Mouse (Mus musculus) spleen, adult 2 months (tissue): ENCODE measurements around the gene Polr2a.

Experiments
- CTCF ChIP-seq: fragments of 200-500 bp; IDR thresholded peaks from 2 replicates; pipeline ENCODE4 v1.5.1; 2011; ENCODE audit warnings: mild to moderate bottlenecking, inconsistent platforms; ENCODE audit not compliant: insufficient read depth, insufficient read length, insufficient replicate concordance; ENCODE audit errors: extremely low read depth
- POLR2A ChIP-seq: fragments of 200-500 bp; IDR thresholded peaks from 2 replicates; pipeline ENCODE4 v1.6.1; 2011; ENCODE audit warnings: low read depth, low read length, inconsistent platforms

DNA sequence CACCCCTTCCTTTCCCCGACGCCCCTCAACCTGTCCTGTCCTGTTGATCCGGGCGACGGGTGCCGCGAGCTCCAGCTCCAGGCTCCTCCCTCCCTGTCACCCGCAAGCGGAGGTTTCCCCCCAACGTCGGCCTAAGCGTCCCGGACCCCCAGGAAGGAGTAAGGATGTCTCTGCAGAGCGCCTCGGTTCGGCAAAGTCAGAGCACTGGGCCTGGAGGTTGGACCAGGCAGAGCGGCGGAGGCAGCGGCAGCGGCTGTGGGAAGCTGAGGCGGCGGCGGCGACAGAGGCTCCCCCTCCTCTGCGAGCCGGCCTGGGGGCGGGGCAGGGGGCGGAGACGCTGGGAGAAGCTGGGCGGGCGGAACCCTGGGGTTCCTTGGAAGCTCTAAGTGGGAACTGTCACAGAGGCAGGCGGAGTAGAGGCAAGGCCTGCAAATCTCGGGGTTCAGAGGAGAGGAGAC, 44.2 kb upstream of the Polr2a start:
- no peak for TF ChIP-seq CTCF
- TF ChIP-seq POLR2A: no peak
